Mouse (Mus musculus): ENCODE data around the gene Lrrc4.

- TF ChIP-seq CTCF (IDR thresholded peaks at IDR 0.05; ENCODE audit: borderline replicate concordance, insufficient read depth, low read depth, low read length) (no peak), POLR2A (IDR thresholded peaks at IDR 0.05; ENCODE audit: borderline replicate concordance, insufficient read depth, low read length) (no peak)
Measured at GRCm38 (mm10) chr6:28791183-28791582, 40.4 kb downstream of the Lrrc4 start.

All from cerebellum, adult 2 months (tissue).